In genomic region chr5:99787239-99787638, GRCm38 (mm10) we compare ENCODE assay signal across 13 mouse cellular contexts. TPM values are rescaled to one million over a fixed set of nuclear protein-coding genes. Genes with fewer than 3 reads are reported as not detected.
DNase-seq lines count a peak whose midpoint lies in the region; ATAC-seq and TF ChIP-seq lines count a peak whose summit lies in the region.
"Had no signal": no experiment of that assay in that cellular context is flagged by ENCODE, and none has a peak within 500 bp of the region (broad histone marks: within the 10 kb centered on the region; RNA-seq: fewer than 3 reads in every experiment).

No protein-coding gene starts in this region.

- no peak for TF ChIP-seq CTCF in heart, adult 2 months (IDR thresholded peaks at IDR 0.05)

- no peak overlapping the region for H3K4me3 ChIP-seq in heart, embryonic 16.5 days (ENCODE audit: low read length)
- no peak overlapping the region for H3K4me3 ChIP-seq in heart, adult 2 months
- no peak overlapping the region for H3K4me3 ChIP-seq in embryonic facial prominence, embryonic 14.5 days (ENCODE audit: low read depth, low read length)
- H3K4me3 ChIP-seq in hindbrain, embryonic 16.5 days (ENCODE audit: low read length): no peak overlapping the region
- H3K4me3 ChIP-seq in neural tube, embryonic 12.5 days: no peak overlapping the region
- H3K4me3 ChIP-seq in heart, embryonic 12.5 days: no peak overlapping the region

- no peaks in the 10 kb centered on the region for H3K79me2 ChIP-seq in heart, adult 2 months (replicated peaks; ENCODE audit: control insufficient read depth, insufficient read depth, low read length)

- peak overlapping the region; percentile 23; the same call in 1 of the 2 replicates for H3K4me2 ChIP-seq in heart, embryonic 16.5 days (ENCODE audit: low read depth, low read length)
- H3K4me2 ChIP-seq in embryonic facial prominence, embryonic 14.5 days (ENCODE audit: low read depth, low read length): no peak overlapping the region
- H3K4me2 ChIP-seq in hindbrain, embryonic 16.5 days (ENCODE audit: low read length): no peak overlapping the region
- peak overlapping the region; percentile 15 for H3K4me2 ChIP-seq in neural tube, embryonic 12.5 days (replicated peaks)
- no peak overlapping the region for H3K4me2 ChIP-seq in heart, embryonic 12.5 days

- WGBS in heart, embryonic 16.5 days: 64% methylated on average over 10 of the region's 10 CpGs
- 75% methylated on average over 10 of the region's 10 CpGs for WGBS in heart, adult 2 months
- WGBS in embryonic facial prominence, embryonic 14.5 days: 52% methylated on average over 10 of the region's 10 CpGs
- 14% methylated on average over 10 of the region's 10 CpGs for WGBS in hindbrain, embryonic 16.5 days
- 23% methylated on average over 10 of the region's 10 CpGs for WGBS in neural tube, embryonic 12.5 days
- 70% methylated on average over 10 of the region's 10 CpGs for WGBS in heart, embryonic 12.5 days

- H3K9me3 ChIP-seq in heart, embryonic 16.5 days (replicated peaks; ENCODE audit: control insufficient read depth, low read length): no peaks in the 10 kb centered on the region
- H3K9me3 ChIP-seq in embryonic facial prominence, embryonic 14.5 days (ENCODE audit: control insufficient read depth, low read length): no peaks in the 10 kb centered on the region
- H3K9me3 ChIP-seq in hindbrain, embryonic 16.5 days (ENCODE audit: control insufficient read depth, low read length): no peaks in the 10 kb centered on the region
- no peaks in the 10 kb centered on the region for H3K9me3 ChIP-seq in neural tube, embryonic 12.5 days
- H3K9me3 ChIP-seq in heart, embryonic 12.5 days (replicated peaks): no peaks in the 10 kb centered on the region

- 0 out of 2 replicates have a peak overlapping the region, but pooled peaks have one; percentile 7 for H3K27ac ChIP-seq in heart, embryonic 16.5 days (ENCODE audit: low read length)
- no peak overlapping the region for H3K27ac ChIP-seq in heart, adult 2 months
- no peak overlapping the region for H3K27ac ChIP-seq in embryonic facial prominence, embryonic 14.5 days (replicated peaks; ENCODE audit: low read depth, low read length)
- no peak overlapping the region for H3K27ac ChIP-seq in hindbrain, embryonic 16.5 days (ENCODE audit: low read depth, low read length)
- H3K27ac ChIP-seq in neural tube, embryonic 12.5 days: no peak overlapping the region
- no peak overlapping the region for H3K27ac ChIP-seq in heart, embryonic 12.5 days (ENCODE audit: poor library complexity, severe bottlenecking)

- no peak for TF ChIP-seq POLR2A in heart, adult 2 months (IDR thresholded peaks at IDR 0.05; ENCODE audit: insufficient read depth, low read depth, low read length)

- H3K9ac ChIP-seq in heart, embryonic 16.5 days (ENCODE audit: low read length): no peak overlapping the region
- no peak overlapping the region for H3K9ac ChIP-seq in heart, adult 2 months (ENCODE audit: low read depth, low read length)
- no peak overlapping the region for H3K9ac ChIP-seq in embryonic facial prominence, embryonic 14.5 days (ENCODE audit: low read depth, low read length)
- H3K9ac ChIP-seq in hindbrain, embryonic 16.5 days (ENCODE audit: low read depth, low read length): no peak overlapping the region
- no peak overlapping the region for H3K9ac ChIP-seq in neural tube, embryonic 12.5 days
- H3K9ac ChIP-seq in heart, embryonic 12.5 days: no peak overlapping the region

- intact Hi-C loops in heart, adult 2 months (cut with DNase I): no loop called here

- peaks cover 12% of the 10 kb centered on the region for H3K4me1 ChIP-seq in heart, embryonic 16.5 days (ENCODE audit: control insufficient read depth, insufficient read depth, low read length)
- no peaks in the 10 kb centered on the region; the same call in 1 of the 2 replicates for H3K4me1 ChIP-seq in heart, adult 2 months (ENCODE audit: control insufficient read depth, insufficient read depth, low read length)
- no peaks in the 10 kb centered on the region for H3K4me1 ChIP-seq in embryonic facial prominence, embryonic 14.5 days (ENCODE audit: control insufficient read depth, insufficient read depth, low read length)
- H3K4me1 ChIP-seq in hindbrain, embryonic 16.5 days (ENCODE audit: control insufficient read depth, insufficient read depth, low read depth, low read length): peaks cover 2% of the 10 kb centered on the region; the same call in 1 of the 2 replicates
- H3K4me1 ChIP-seq in neural tube, embryonic 12.5 days: peaks cover 15% of the 10 kb centered on the region
- peaks cover 16% of the 10 kb centered on the region for H3K4me1 ChIP-seq in heart, embryonic 12.5 days (replicated peaks)

- no peak for TF ChIP-seq EP300 in heart, adult 2 months (IDR thresholded peaks at IDR 0.05; ENCODE audit: insufficient read depth, low read depth, low read length)

- no peaks in the 10 kb centered on the region for H3K36me3 ChIP-seq in heart, embryonic 16.5 days (ENCODE audit: control insufficient read depth, insufficient read depth)
- no peaks in the 10 kb centered on the region for H3K36me3 ChIP-seq in heart, adult 2 months (ENCODE audit: control insufficient read depth, insufficient read depth, low read length)
- no peaks in the 10 kb centered on the region for H3K36me3 ChIP-seq in embryonic facial prominence, embryonic 14.5 days (ENCODE audit: control insufficient read depth, insufficient read depth, low read length)
- H3K36me3 ChIP-seq in hindbrain, embryonic 16.5 days (ENCODE audit: control insufficient read depth, insufficient read depth, low read length): no peaks in the 10 kb centered on the region
- no peaks in the 10 kb centered on the region for H3K36me3 ChIP-seq in neural tube, embryonic 12.5 days
- no peaks in the 10 kb centered on the region for H3K36me3 ChIP-seq in heart, embryonic 12.5 days

- H3K27me3 ChIP-seq in heart, embryonic 16.5 days (ENCODE audit: control insufficient read depth, insufficient read depth, low read length): no peaks in the 10 kb centered on the region
- no peaks in the 10 kb centered on the region for H3K27me3 ChIP-seq in heart, adult 2 months (ENCODE audit: control insufficient read depth, insufficient read depth, low read length)
- no peaks in the 10 kb centered on the region for H3K27me3 ChIP-seq in embryonic facial prominence, embryonic 14.5 days (replicated peaks; ENCODE audit: control insufficient read depth, insufficient read depth, low read length)
- H3K27me3 ChIP-seq in hindbrain, embryonic 16.5 days (replicated peaks; ENCODE audit: control insufficient read depth, insufficient read depth, low read length): no peaks in the 10 kb centered on the region
- H3K27me3 ChIP-seq in neural tube, embryonic 12.5 days (replicated peaks): no peaks in the 10 kb centered on the region
- H3K27me3 ChIP-seq in heart, embryonic 12.5 days (replicated peaks): no peaks in the 10 kb centered on the region

- ATAC-seq in heart, embryonic 16.5 days (replicated peaks; ENCODE audit: extremely low read depth, insufficient read depth, low FRiP score): no peak
- no peak for ATAC-seq in embryonic facial prominence, embryonic 14.5 days (ENCODE audit: low read depth)
- ATAC-seq in hindbrain, embryonic 16.5 days: peak; percentile 76
- ATAC-seq in neural tube, embryonic 12.5 days (ENCODE audit: low FRiP score, low read depth): peak; percentile 90
- no peak for ATAC-seq in heart, embryonic 12.5 days (ENCODE audit: insufficient number of reproducible peaks, low FRiP score)
- ATAC-seq: Patski had no signal

- DNase-seq in heart, adult 2 months: no peak
- peak; percentile 27 for DNase-seq in embryonic facial prominence, embryonic 14.5 days (ENCODE audit: low spot score)
- no peak for DNase-seq in left cerebral cortex, adult 18-20 months (ENCODE audit: low spot score in 2 of 2)
- DNase-seq in ovary, postnatal 10 days (ENCODE audit: low spot score): no peak
- DNase-seq: B cell, adult 2 months; cerebellum, postnatal 25 days; kidney, postnatal 25 days; lung, postnatal 36 days had no signal

RNA-seq across cellular contexts. Expression of gene Rasgef1b, which starts 58.4 kb away (rescaled TPM):
- 30.5 and 31.1 TPM in 2 replicates for polyA plus RNA-seq in heart, embryonic 16.5 days (2015; fragmentation: Nextera tagmentation; extraction: Ambion mirVana)
- 10 to 100 TPM in 1 of 2 experiments, 1 to 10 TPM in 1; 9.3 to 17.7 TPM for total RNA-seq in heart, adult 2 months (2021)
- polyA plus RNA-seq in heart, adult 2 months (2012; rRNA removed): 4.3 and 5.7 TPM in 2 replicates
- polyA plus RNA-seq in embryonic facial prominence, embryonic 14.5 days (2014; fragmentation: Nextera tagmentation; extraction: Ambion mirVana): 6.5 and 7.1 TPM in 2 replicates
- polyA plus RNA-seq in hindbrain, embryonic 16.5 days (2015; fragmentation: Nextera tagmentation; extraction: Ambion mirVana): 43.5 and 45.7 TPM in 2 replicates
- 39.7 and 41.0 TPM in 2 replicates for polyA plus RNA-seq in neural tube, embryonic 12.5 days (2016; fragmentation: Nextera tagmentation; extraction: Ambion mirVana)
- 10 to 100 TPM; 73.6 to 73.8 TPM for total RNA-seq in left cerebral cortex, adult 18-20 months (2021)
- 44.7 and 49.6 TPM in 2 replicates for polyA plus RNA-seq in heart, embryonic 12.5 days (2016; fragmentation: Nextera tagmentation; extraction: Ambion mirVana)

Comparison
In these comparisons a context has a peak if more than half of its experiments do, and no peak if none do; other contexts are left out.
1. H3K4me2 ChIP-seq: peak in heart, embryonic 16.5 days (single experiment) and neural tube, embryonic 12.5 days (single experiment); none in embryonic facial prominence, embryonic 14.5 days (single experiment), hindbrain, embryonic 16.5 days (single experiment) and heart, embryonic 12.5 days (single experiment).
2. ATAC-seq: peak in hindbrain, embryonic 16.5 days (single experiment) and neural tube, embryonic 12.5 days (single experiment); none in heart, embryonic 16.5 days (single experiment), embryonic facial prominence, embryonic 14.5 days (single experiment) and heart, embryonic 12.5 days (single experiment).